Mouse (Mus musculus) forebrain, embryonic 15.5 days (tissue): ENCODE measurements at regions not wholly inside any gene's neighbourhood (a gene's known extent, or its start where the extent isn't known, plus 50 kb on each side); places are given as distances from the start of the nearest gene placed in this dataset.
"Not testable (repeated sequence)": the region's sequence is repeated elsewhere in the genome, so short reads cannot be mapped to it uniquely, and the experiment has no call there.

Experiments used
- ATAC-seq: fragments of 200-750 bp; cut with Nextera tagmentation; replicated peaks from 2 replicates; pipeline ENCODE4 v1.8.0; 2017; ENCODE audit warnings: mild to moderate bottlenecking, moderate TSS enrichment, moderate library complexity
- H3K27ac ChIP-seq: fragments of 300-500 bp; sonication (generic); replicated peaks from 2 replicates; pipeline ENCODE4 v1.5.1; 2015; ENCODE audit warnings: mild to moderate bottlenecking, inconsistent platforms
- H3K27me3 ChIP-seq: fragments of 300-500 bp; sonication (generic); 2 replicates; pipeline ENCODE4 v1.6.1; 2015; ENCODE audit warnings: inconsistent platforms
- H3K36me3 ChIP-seq: fragments of 300-500 bp; sonication (generic); 2 replicates; pipeline ENCODE4 v1.6.1; 2015; ENCODE audit warnings: mild to moderate bottlenecking, inconsistent platforms
- H3K4me1 ChIP-seq: fragments of 300-500 bp; sonication (generic); 2 replicates; pipeline ENCODE4 v1.6.1; 2015; ENCODE audit warnings: inconsistent platforms
- H3K4me2 ChIP-seq: fragments of 300-500 bp; sonication (generic); replicated peaks from 2 replicates; pipeline ENCODE4 v1.6.1; 2015; ENCODE audit warnings: mild to moderate bottlenecking, inconsistent platforms
- H3K4me3 ChIP-seq: fragments of 300-500 bp; sonication (generic); 2 replicates; pipeline ENCODE4 v1.5.1; 2015; ENCODE audit warnings: mild to moderate bottlenecking, inconsistent platforms
- H3K9ac ChIP-seq: fragments of 300-500 bp; sonication (generic); replicated peaks from 2 replicates; pipeline ENCODE4 v1.6.1; 2015; ENCODE audit warnings: mild to moderate bottlenecking, inconsistent platforms
- H3K9me3 ChIP-seq: fragments of 300-500 bp; sonication (generic); 2 replicates; pipeline ENCODE4 v1.6.1; 2016; ENCODE audit warnings: inconsistent platforms
- WGBS: fragments of 180-500 bp; shearing (Covaris S2); methylation state at CpG from one replicate; pipeline ENCODE4 v1.1.7; 2015; ENCODE audit warnings: mixed read lengths; 5-methylcytosine and 5-hydroxymethylcytosine counted together

GRCm38 (mm10) chr17:41264512-41265222 lies 329.8 kb upstream of the Cenpq start:
- H3K4me2 ChIP-seq: no peak overlapping the region
- H3K4me3 ChIP-seq: no peak overlapping the region
- no peaks in the 10 kb centered on the region for H3K4me1 ChIP-seq
- peak; percentile 91 for ATAC-seq
- no peak overlapping the region; the same call in 1 of the 2 replicates for H3K27ac ChIP-seq
- WGBS: 46% methylated on average over 4 of the region's 4 CpGs
- no peaks in the 10 kb centered on the region for H3K27me3 ChIP-seq
- H3K36me3 ChIP-seq: no peaks in the 10 kb centered on the region
- H3K9me3 ChIP-seq: no peaks in the 10 kb centered on the region
- no peak overlapping the region for H3K9ac ChIP-seq

- H3K36me3 ChIP-seq: no peaks in the 10 kb centered on the region
- H3K4me1 ChIP-seq: no peaks in the 10 kb centered on the region
- no peak overlapping the region for H3K27ac ChIP-seq
- H3K4me2 ChIP-seq: no peak overlapping the region
- no peaks in the 10 kb centered on the region for H3K9me3 ChIP-seq
- no peak for ATAC-seq
- WGBS: 82% methylated on average over 1 of the region's 1 CpGs
- no peaks in the 10 kb centered on the region for H3K27me3 ChIP-seq
- no peak overlapping the region for H3K4me3 ChIP-seq
- no peak overlapping the region for H3K9ac ChIP-seq
Measured at GRCm38 (mm10) chr17:41261495-41261894, 326.6 kb upstream of the Cenpq start.

- no peaks in the 10 kb centered on the region for H3K36me3 ChIP-seq
- no peaks in the 10 kb centered on the region for H3K9me3 ChIP-seq
- no peak overlapping the region for H3K4me2 ChIP-seq
- no peaks in the 10 kb centered on the region for H3K27me3 ChIP-seq
- H3K4me1 ChIP-seq: no peaks in the 10 kb centered on the region
- no peak for ATAC-seq
- H3K9ac ChIP-seq: no peak overlapping the region
- 56% methylated on average over 2 of the region's 2 CpGs for WGBS
- H3K4me3 ChIP-seq: no peak overlapping the region
- H3K27ac ChIP-seq: no peak overlapping the region
Measured at GRCm38 (mm10) chr17:41248406-41248805, 313.6 kb upstream of the Cenpq start.

- H3K4me2 ChIP-seq: no peak overlapping the region
- no peak overlapping the region for H3K9ac ChIP-seq
- no peaks in the 10 kb centered on the region for H3K36me3 ChIP-seq
- no peaks in the 10 kb centered on the region for H3K9me3 ChIP-seq
- peak overlapping the region; percentile 68 for H3K27ac ChIP-seq
- H3K4me3 ChIP-seq: no peak overlapping the region
- 58% methylated on average over 3 of the region's 3 CpGs for WGBS
- peak; percentile 77 for ATAC-seq
- no peaks in the 10 kb centered on the region for H3K27me3 ChIP-seq
- no peaks in the 10 kb centered on the region; the same call in 1 of the 2 replicates for H3K4me1 ChIP-seq
Measured at GRCm38 (mm10) chr17:41227128-41228014, 292.5 kb upstream of the Cenpq start.

- Histone ChIP-seq H3K9ac (no peak overlapping the region), H3K4me3 (no peak overlapping the region), H3K4me2 (no peak overlapping the region), H3K4me1 (no peaks in the 10 kb centered on the region), H3K27me3 (no peaks in the 10 kb centered on the region), H3K36me3 (no peaks in the 10 kb centered on the region), H3K9me3 (no peaks in the 10 kb centered on the region), H3K27ac (no peak overlapping the region)
- no peak for ATAC-seq
- WGBS: 97% methylated on average over 1 of the region's 1 CpGs
Measured at GRCm38 (mm10) chr17:41216816-41217215, 282.0 kb upstream of the Cenpq start.

- WGBS: 51% methylated on average over 4 of the region's 4 CpGs
- not testable (repeated sequence) for H3K4me2 ChIP-seq, H3K27ac ChIP-seq, ATAC-seq, H3K4me3 ChIP-seq, H3K4me1 ChIP-seq, H3K36me3 ChIP-seq, H3K9me3 ChIP-seq, H3K9ac ChIP-seq, H3K27me3 ChIP-seq
Measured at GRCm38 (mm10) chr17:41199417-41199816, 264.6 kb upstream of the Cenpq start.

GRCm38 (mm10) chr17:41190371-41190770 lies 255.5 kb upstream of the Cenpq start:
- ATAC-seq, H3K4me3 ChIP-seq, H3K4me1 ChIP-seq, H3K9ac ChIP-seq, H3K27ac ChIP-seq, H3K4me2 ChIP-seq, H3K27me3 ChIP-seq, H3K36me3 ChIP-seq, H3K9me3 ChIP-seq: not testable (repeated sequence)
- WGBS: 75% methylated on average over 3 of the region's 3 CpGs

GRCm38 (mm10) chr17:41186691-41187090 lies 251.8 kb upstream of the Cenpq start:
- H3K4me3 ChIP-seq, H3K9ac ChIP-seq, H3K27ac ChIP-seq, H3K4me1 ChIP-seq, H3K9me3 ChIP-seq, H3K27me3 ChIP-seq, H3K36me3 ChIP-seq, H3K4me2 ChIP-seq, ATAC-seq: not testable (repeated sequence)
- WGBS: 92% methylated on average over 7 of the region's 7 CpGs

GRCm38 (mm10) chr17:41184751-41185150 lies 249.9 kb upstream of the Cenpq start:
- Histone ChIP-seq H3K4me1 (no peaks in the 10 kb centered on the region), H3K27ac (no peak overlapping the region), H3K36me3 (no peaks in the 10 kb centered on the region), H3K9me3 (no peaks in the 10 kb centered on the region), H3K4me2 (no peak overlapping the region), H3K4me3 (no peak overlapping the region), H3K27me3 (no peaks in the 10 kb centered on the region), H3K9ac (no peak overlapping the region)
- 69% methylated on average over 2 of the region's 2 CpGs for whole genome bisulfite sequencing
- ATAC-seq: no peak

GRCm38 (mm10) chr17:41153736-41154453 lies 219.0 kb upstream of the Cenpq start:
- WGBS: 58% methylated on average over 3 of the region's 3 CpGs
- Histone ChIP-seq H3K4me1 (no peaks in the 10 kb centered on the region), H3K27me3 (no peaks in the 10 kb centered on the region), H3K4me2 (no peak overlapping the region), H3K9ac (no peak overlapping the region), H3K27ac (no peak overlapping the region), H3K9me3 (no peaks in the 10 kb centered on the region), H3K4me3 (no peak overlapping the region), H3K36me3 (no peaks in the 10 kb centered on the region)
- ATAC-seq: peak; percentile 74

- no peaks in the 10 kb centered on the region for H3K9me3 ChIP-seq
- H3K36me3 ChIP-seq: no peaks in the 10 kb centered on the region
- H3K4me1 ChIP-seq: no peaks in the 10 kb centered on the region
- H3K4me3 ChIP-seq: no peak overlapping the region
- WGBS: 62% methylated on average over 2 of the region's 2 CpGs
- no peak for ATAC-seq
- no peak overlapping the region for H3K4me2 ChIP-seq
- H3K9ac ChIP-seq: no peak overlapping the region
- H3K27ac ChIP-seq: no peak overlapping the region
- H3K27me3 ChIP-seq: no peaks in the 10 kb centered on the region
Measured at GRCm38 (mm10) chr17:41152427-41152826, 217.6 kb upstream of the Cenpq start.

- Histone ChIP-seq H3K27ac (no peak overlapping the region), H3K9me3 (no peaks in the 10 kb centered on the region), H3K4me3 (no peak overlapping the region), H3K9ac (no peak overlapping the region), H3K27me3 (no peaks in the 10 kb centered on the region), H3K4me1 (no peaks in the 10 kb centered on the region), H3K36me3 (no peaks in the 10 kb centered on the region), H3K4me2 (no peak overlapping the region)
- WGBS: 86% methylated on average over 4 of the region's 4 CpGs
- ATAC-seq: no peak
Measured at GRCm38 (mm10) chr17:41144523-41144922, 209.7 kb upstream of the Cenpq start.
